In genomic region chr9:65645984-65646383, GRCm38 (mm10) we compare ENCODE assay signal across 17 mouse cellular contexts. TPM values are rescaled to one million over a fixed set of nuclear protein-coding genes. Genes with fewer than 3 reads are reported as not detected.
DNase-seq lines count a peak whose midpoint lies in the region; ATAC-seq lines count a peak whose summit lies in the region.
"Had no signal": no experiment of that assay in that cellular context is flagged by ENCODE, and none has a peak within 500 bp of the region (broad histone marks: within the 10 kb centered on the region; RNA-seq: fewer than 3 reads in every experiment).

No protein-coding gene starts in this region.

- H3K9me3 ChIP-seq in kidney, embryonic 16.5 days (ENCODE audit: low read length): no peaks in the 10 kb centered on the region
- H3K9me3 ChIP-seq in heart, embryonic 10.5 days: no peaks in the 10 kb centered on the region
- H3K9me3 ChIP-seq: embryonic facial prominence, embryonic 12.5 days; forebrain, embryonic 10.5 days; hindbrain, embryonic 10.5 days; midbrain, embryonic 10.5 days had no signal

- H3K27ac ChIP-seq in kidney, embryonic 16.5 days (ENCODE audit: low read length): peak overlapping the region; percentile 72
- peak overlapping the region; percentile 87 for H3K27ac ChIP-seq in heart, embryonic 10.5 days
- H3K27ac ChIP-seq: embryonic facial prominence, embryonic 12.5 days; forebrain, embryonic 10.5 days; hindbrain, embryonic 10.5 days; midbrain, embryonic 10.5 days had no signal

- no peak overlapping the region for H3K4me2 ChIP-seq in kidney, embryonic 16.5 days (replicated peaks; ENCODE audit: low read depth, low read length)
- H3K4me2 ChIP-seq: embryonic facial prominence, embryonic 12.5 days had no signal

- WGBS in kidney, embryonic 16.5 days: 33% methylated on average over 3 of the region's 3 CpGs
- WGBS in heart, embryonic 10.5 days: 17% methylated on average over 3 of the region's 3 CpGs

- no peaks in the 10 kb centered on the region for H3K27me3 ChIP-seq in kidney, embryonic 16.5 days (ENCODE audit: insufficient read depth, low read length)
- no peaks in the 10 kb centered on the region for H3K27me3 ChIP-seq in heart, embryonic 10.5 days (ENCODE audit: insufficient read depth, poor library complexity, severe bottlenecking)
- H3K27me3 ChIP-seq: embryonic facial prominence, embryonic 12.5 days had no signal

- ATAC-seq in kidney, embryonic 16.5 days (ENCODE audit: low FRiP score, low TSS enrichment): no peak
- ATAC-seq: lung, postnatal 0 days had no signal

- peak overlapping the region; percentile 41; the same call in 1 of the 2 replicates for H3K9ac ChIP-seq in kidney, embryonic 16.5 days (replicated peaks; ENCODE audit: low read length)
- H3K9ac ChIP-seq: embryonic facial prominence, embryonic 12.5 days had no signal

- DNase-seq in kidney, adult 8-10 months: no peak
- DNase-seq in heart, adult 9 months (ENCODE audit: low spot score in 2 of 2): peak; percentile 50 to 54
- no peak for DNase-seq in heart, embryonic 10.5 days (ENCODE audit: low spot score)
- peak; percentile 46 for DNase-seq in heart, postnatal 4 days
- no peak for DNase-seq in neural tube, embryonic 10.5 days (ENCODE audit: extremely low spot score, low spot score)
- no peak for DNase-seq in urinary bladder, postnatal 14 days (ENCODE audit: low spot score)
- DNase-seq: adrenal gland, postnatal 36 days; cerebellum, postnatal 14 days; right cerebral cortex, postnatal 14 days; thymus, postnatal 25 days had no signal

- no peaks in the 10 kb centered on the region for H3K36me3 ChIP-seq in kidney, embryonic 16.5 days (ENCODE audit: insufficient read depth, low read length)
- H3K36me3 ChIP-seq in heart, embryonic 10.5 days: peaks cover under 1% of the 10 kb centered on the region; the same call in 1 of the 2 replicates
- H3K36me3 ChIP-seq: embryonic facial prominence, embryonic 12.5 days; forebrain, embryonic 10.5 days; hindbrain, embryonic 10.5 days; midbrain, embryonic 10.5 days had no signal

- no peak overlapping the region for H3K4me3 ChIP-seq in kidney, embryonic 16.5 days (ENCODE audit: low read length)
- peak overlapping the region; percentile 13 for H3K4me3 ChIP-seq in heart, embryonic 10.5 days
- H3K4me3 ChIP-seq: embryonic facial prominence, embryonic 12.5 days; forebrain, embryonic 10.5 days; hindbrain, embryonic 10.5 days; midbrain, embryonic 10.5 days had no signal

- peaks cover 36% of the 10 kb centered on the region for H3K4me1 ChIP-seq in kidney, embryonic 16.5 days (ENCODE audit: insufficient read depth, low read length)
- H3K4me1 ChIP-seq in heart, embryonic 10.5 days: peaks cover 84% of the 10 kb centered on the region

RNA-seq across cellular contexts. Expression of gene Rbpms2, which starts 16.5 kb away (rescaled TPM):
- 34.4 and 36.3 TPM in 2 replicates for polyA plus RNA-seq in kidney, embryonic 16.5 days (2015; fragmentation: Nextera tagmentation; extraction: Ambion mirVana)
- 117 and 179 TPM in 2 replicates for polyA plus RNA-seq in heart, embryonic 10.5 days (2016; fragmentation: Nextera tagmentation; extraction: Ambion mirVana)
- total RNA-seq in heart, postnatal 4 days (2021): 10 to 100 TPM; 89.4 to 97.0 TPM

RNA-seq across cellular contexts. Expression of gene Oaz2, which starts 21.8 kb away (rescaled TPM):
- polyA plus RNA-seq in kidney, embryonic 16.5 days (2015; fragmentation: Nextera tagmentation; extraction: Ambion mirVana): 317 and 362 TPM in 2 replicates
- 268 and 288 TPM in 2 replicates for polyA plus RNA-seq in heart, embryonic 10.5 days (2016; fragmentation: Nextera tagmentation; extraction: Ambion mirVana)
- total RNA-seq in heart, postnatal 4 days (2021): 100 to 1,000 TPM; 213 to 221 TPM

RNA-seq across cellular contexts. Expression of gene Pif1, which starts 59.0 kb away (rescaled TPM):
- 15.5 and 16.9 TPM in 2 replicates for polyA plus RNA-seq in kidney, embryonic 16.5 days (2015; fragmentation: Nextera tagmentation; extraction: Ambion mirVana)
- 16.7 and 17.7 TPM in 2 replicates for polyA plus RNA-seq in heart, embryonic 10.5 days (2016; fragmentation: Nextera tagmentation; extraction: Ambion mirVana)
- 1 to 10 TPM; 6.2 to 7.6 TPM for total RNA-seq in heart, postnatal 4 days (2021)
- total RNA-seq: liver, adult 2 months had no signal

Comparison
In these comparisons a context has a peak if more than half of its experiments do, and no peak if none do; other contexts are left out.
1. DNase-seq: peak in heart, adult 9 months (2 of 2) and heart, postnatal 4 days (single experiment); none in kidney, adult 8-10 months (0 of 2), heart, embryonic 10.5 days (single experiment), neural tube, embryonic 10.5 days (single experiment) and urinary bladder, postnatal 14 days (single experiment).